Mouse (Mus musculus) cerebellum, adult 8-10 months (tissue): ENCODE data around the gene Abcc4.

Experiments used
- DNase-seq: peaks from one replicate; pipeline ENCODE4 v3.0.0; 2022

Gene Abcc4

DNA sequence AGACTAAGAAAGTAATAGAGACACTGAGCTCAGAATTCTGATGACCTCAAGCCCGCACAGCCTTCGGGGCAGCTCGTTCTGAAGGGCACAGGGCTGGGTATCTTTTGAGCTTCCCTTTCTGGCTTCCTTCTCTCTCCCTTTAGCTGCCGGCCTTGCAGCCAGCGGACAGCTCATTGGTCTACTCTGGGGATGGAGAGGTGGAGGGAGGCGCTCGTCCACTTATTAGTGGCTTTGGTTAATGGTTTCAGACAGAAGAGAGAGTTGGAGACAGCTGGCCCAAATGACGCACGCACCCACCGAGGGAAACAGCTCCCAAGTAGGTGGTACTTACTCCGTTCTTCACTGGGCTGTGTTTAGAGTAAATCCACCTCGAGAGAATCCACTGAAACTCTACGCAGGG lies 214.7 kb downstream of the Abcc4 start:
- no peak for DNase-seq

DNA sequence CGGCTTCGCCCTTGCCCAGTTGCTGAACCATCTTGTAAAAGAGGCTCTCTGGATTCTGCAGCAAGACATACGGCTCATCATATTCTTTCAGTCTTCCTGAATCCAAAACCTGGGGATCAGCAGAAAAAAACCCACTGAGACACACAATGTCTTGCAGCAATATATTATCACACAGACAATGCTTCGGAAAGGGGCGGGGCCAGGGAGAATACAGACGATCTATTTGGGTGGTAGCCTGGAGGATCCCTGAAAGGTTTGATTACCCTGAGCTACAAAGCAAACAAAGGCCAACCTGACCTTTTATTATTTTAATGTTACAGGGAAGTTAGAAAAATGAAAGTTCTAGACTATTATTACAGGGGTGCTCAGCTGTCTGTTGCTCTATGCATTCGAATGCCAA lies 215.5 kb downstream of the Abcc4 start:
- DNase-seq: no peak

DNA sequence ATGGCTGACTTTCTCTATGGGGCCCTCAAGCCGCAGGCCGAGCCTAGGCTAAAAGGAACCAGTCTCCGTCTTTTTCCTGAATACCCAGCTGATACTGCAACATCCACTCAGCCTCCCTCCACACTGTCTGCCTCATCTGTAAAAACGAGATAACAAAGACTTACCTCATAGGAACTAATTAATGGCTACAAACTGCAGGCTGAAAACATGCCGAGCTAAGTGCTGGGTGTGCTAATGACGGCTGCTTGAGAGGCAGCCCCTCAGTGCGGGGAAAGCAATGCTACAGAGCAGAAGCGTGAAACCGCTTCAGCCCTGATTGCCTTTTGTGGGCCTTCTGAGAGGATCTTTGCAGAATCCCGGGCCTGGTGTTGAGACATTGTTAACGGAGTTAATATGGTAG lies 219.7 kb downstream of the Abcc4 start:
- DNase-seq: no peak

DNA sequence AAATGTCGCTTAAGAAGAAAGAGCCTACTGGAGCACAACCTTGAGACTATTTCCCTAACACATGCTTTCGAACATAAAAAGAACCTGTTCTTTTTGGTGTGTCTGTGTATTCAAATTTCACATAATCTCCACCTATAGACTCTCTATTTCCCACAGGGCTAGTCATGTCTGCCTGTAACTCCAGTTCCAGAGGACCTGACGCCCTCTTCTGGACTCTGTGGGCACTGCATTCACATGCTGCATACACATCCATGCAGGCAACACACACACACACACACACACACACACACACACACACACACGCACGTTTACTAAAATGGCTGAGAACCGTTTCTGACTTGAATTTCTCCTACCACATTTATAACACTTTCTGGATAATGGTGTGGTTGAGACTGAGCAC lies 220.4 kb downstream of the Abcc4 start:
- no peak for DNase-seq

DNA sequence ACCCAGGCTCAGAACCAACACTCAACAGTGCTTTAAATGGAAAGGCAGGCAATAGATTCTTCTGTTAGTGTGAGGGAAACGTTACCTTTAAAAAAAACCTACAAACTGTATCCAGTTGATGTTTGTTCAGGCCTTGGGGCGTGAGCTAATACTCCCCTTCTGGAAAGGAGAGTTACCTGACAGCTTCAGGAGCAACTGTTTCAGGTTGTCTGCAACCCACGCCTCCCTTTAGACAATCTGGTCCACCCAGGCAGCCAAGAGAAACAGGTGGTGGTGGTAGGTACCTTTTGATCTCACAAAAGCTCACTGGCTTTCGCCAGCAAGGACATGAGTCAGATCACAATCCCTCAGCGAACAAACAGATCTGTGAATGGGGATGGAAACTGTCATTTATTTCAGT lies 223.7 kb downstream of the Abcc4 start:
- DNase-seq: no peak

DNA sequence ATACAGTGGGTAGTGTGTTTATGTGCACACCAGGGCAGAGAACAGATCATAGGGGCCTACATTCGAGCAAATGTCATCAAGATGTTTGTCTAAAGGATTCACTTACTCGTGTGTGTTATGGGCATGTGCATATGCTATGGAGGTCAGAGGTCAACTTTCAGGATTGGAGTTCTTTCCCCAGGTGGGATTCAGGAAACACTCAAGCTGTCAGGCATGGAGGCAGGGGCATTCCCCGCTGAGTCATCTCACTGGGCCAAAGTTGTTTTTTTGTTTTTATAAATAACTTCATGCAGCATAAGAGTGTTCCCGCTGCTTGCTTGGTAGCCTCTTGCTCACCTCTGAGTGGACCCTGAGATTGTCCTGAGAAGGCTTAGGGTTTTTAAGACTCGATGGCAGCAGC lies 224.2 kb downstream of the Abcc4 start:
- DNase-seq: no peak

DNA sequence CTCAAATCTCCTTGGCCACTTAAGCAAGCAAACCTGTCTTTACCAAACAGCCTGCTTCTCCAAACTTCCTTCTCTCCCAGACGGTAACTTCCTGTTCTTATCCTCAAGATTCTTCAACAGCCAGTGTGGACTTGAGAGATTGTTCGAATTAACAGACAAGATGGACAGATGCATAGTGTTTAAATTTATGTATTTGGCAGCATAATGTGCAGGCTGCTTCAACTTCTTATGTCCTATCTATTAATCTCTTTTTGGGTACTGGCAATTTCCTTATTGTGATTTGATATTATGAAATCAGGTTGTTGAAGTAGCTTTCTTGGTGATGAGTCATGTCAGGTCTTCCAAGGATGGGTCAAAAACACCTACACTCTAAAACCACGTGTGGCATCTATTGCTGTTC lies 229.7 kb downstream of the Abcc4 start:
- no peak for DNase-seq

DNA sequence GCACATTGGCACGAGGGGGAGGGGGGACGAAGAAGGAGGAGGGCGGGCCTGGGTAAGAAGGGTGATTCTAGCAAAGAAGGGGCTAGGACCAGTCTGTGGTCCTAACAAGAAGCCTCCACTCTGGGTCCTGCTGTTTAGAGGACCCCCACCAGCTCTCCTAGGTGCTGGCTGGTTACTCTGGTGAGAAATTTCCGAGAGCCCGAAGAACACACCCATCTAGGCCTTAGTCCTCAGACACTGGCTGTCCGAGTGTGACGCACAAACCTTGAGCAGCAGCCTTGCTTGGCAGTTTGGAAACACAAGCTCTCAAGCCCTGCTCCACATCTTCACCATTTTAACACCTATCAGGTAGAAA lies 230.9 kb downstream of the Abcc4 start:
- no peak for DNase-seq

DNA sequence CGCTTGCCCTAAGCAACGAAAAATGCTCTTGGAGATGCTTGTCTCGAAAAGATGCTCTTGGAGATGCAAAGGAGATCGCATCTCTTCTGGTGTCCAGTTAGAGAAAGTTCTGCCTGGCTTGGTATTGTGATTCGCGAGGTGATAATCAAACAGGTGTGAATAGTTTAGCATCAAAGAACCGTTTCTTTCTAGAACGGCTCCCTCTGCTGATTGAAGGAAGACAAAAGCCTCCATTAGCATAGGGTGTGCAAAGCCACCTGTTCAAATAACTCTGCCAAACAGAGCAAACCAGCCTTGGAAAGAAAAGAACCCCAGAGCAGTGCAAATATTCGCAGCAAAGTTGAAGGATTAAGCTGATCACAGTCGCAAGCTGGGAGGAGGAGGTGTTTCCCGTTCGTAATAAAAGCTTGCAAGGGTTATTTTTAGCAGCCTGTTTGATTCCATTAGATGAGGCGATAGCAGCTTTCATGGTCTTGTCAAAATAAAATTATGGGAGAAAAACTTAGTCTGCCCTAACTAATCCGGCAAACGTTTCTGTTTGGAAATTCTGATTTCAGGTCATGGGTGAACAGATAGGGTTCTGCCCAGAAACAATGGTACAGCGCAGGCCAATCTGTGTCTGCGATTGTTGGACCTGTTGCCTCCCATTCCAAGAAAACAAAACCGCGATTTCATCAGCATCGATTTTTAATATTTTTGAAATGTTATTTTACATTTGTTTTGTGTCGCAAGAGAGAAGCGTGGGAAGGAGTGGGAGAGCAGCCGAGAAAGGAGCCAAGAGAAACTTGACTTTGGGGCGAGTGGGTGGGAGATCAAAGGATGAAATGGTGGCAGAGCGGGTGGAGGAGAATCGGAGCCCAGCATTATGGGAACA lies 231.6 kb downstream of the Abcc4 start:
- DNase-seq: no peak

DNA sequence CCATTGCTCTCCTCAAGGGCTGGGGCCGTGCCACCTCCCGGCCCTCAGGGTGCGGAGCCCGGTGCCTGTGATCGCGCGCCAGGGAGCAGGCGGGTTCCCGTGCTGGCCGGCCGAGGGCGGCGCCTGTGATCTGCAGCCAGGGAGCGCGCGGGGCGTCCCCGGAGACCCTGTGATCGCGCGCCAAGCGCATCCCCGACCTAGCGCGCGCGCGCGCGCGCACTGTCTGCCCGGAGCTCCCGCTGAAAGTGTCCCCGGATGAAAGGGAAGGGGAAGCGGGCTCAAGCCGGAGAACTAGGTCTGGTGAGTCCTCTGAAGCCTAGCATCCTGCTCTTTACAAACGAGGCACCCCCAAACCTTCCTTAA lies 232.2 kb downstream of the Abcc4 start:
- DNase-seq: no peak

DNA sequence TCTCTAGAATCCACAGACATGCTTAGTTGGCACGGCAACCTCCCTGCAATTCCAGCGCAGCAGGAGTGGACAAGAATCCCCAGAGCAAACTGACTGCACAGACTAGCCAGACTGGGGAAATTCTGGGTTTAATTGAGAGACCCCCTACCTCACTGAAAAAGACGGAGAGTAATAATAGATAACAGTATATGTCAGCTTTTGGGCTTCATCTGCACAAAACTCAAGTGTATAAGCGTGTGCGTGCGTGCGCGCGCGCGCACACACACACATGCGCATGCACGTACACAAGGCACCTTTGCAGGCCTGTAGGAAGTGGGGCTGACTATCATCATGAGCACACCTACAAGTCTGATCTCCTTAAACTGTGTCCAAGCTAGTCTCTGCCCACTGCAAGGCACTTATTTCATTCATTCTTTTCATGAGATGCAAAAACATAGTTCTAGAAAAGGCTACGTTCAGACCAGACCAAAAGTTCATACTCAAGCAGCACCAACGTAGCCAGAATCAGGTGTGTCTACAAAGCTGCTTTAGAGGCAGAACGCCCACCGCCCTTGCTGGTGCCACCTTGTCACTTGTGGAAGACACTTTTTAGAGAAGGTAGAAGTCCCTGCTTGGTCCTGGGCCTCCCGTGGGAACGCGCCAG lies 232.7 kb downstream of the Abcc4 start:
- no peak for DNase-seq

DNA sequence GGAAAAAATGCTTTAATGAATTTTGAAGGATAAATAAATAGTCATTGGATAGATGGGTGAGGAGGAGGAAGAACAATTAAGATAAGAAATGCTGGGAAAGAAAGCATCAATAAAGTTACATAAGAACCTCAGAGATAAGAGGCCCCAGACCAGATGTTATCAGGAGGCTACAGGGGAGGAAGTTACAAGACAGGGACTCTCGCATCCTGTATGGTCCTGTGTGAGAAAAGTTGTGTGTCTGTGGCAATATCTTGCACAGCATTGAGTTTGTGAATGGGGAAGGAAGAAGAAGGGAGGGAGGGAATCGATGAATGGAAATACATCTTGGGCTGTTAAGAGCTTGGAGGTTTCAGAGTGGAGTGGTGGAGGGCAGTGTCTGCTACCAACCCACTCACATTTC lies 240.7 kb downstream of the Abcc4 start:
- DNase-seq: no peak

DNA sequence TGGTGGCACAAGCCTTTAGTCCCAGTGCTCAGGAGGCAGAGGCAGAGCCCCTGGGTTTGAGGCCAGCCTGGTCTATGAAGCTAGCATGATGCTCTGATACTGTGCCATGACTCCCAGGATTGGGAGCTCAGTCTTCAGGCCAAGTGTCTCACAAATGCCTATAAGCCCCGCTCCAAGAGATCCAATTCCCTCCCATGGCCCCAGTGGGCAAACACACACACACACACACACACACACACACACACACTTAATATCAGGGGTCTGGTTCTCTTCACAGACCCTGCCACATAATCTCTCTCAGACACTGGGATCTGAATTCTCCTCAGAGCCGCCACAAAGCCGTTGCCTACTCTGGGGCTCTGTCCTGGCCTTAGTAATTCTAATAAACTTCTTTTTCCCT lies 241.6 kb downstream of the Abcc4 start:
- no peak for DNase-seq

DNA sequence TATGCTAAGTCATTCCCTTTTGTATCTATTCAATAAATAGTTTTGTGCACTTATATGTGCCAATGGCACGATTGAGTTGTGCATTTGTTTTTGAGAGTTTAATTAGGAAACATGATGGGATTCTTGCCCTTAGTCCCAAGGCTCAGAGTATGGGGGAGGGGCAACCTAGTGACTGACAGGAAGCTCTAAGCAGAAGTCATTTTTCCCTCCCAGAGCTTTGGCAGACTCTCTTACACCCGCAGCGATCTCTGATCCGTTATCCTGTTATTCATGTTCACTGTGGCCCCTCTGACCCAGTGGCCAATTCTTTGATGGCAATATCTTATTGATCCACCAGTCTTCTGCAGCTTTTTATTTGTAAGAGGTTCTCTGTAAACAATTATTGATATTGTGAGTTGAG lies 253.4 kb downstream of the Abcc4 start:
- DNase-seq: no peak

DNA sequence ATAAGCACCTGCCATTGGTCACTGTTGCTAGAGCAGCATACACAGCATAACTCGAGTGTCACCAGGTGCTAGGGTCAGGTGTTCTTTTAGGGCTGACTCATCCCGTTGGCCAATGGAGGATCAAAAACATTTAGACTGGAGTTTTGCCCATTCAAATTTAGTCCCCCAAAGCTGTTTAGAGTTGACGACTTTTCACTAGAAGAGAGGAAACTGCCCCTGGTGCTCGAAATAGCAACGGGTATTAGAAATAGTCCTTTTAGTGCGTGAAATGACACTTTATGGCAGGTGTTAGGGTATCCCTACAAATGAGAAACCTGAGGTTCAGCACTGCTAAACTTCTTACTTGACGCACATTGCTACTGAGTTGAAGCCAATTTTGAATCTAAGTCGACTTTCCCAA lies 265.9 kb downstream of the Abcc4 start:
- DNase-seq: no peak

DNA sequence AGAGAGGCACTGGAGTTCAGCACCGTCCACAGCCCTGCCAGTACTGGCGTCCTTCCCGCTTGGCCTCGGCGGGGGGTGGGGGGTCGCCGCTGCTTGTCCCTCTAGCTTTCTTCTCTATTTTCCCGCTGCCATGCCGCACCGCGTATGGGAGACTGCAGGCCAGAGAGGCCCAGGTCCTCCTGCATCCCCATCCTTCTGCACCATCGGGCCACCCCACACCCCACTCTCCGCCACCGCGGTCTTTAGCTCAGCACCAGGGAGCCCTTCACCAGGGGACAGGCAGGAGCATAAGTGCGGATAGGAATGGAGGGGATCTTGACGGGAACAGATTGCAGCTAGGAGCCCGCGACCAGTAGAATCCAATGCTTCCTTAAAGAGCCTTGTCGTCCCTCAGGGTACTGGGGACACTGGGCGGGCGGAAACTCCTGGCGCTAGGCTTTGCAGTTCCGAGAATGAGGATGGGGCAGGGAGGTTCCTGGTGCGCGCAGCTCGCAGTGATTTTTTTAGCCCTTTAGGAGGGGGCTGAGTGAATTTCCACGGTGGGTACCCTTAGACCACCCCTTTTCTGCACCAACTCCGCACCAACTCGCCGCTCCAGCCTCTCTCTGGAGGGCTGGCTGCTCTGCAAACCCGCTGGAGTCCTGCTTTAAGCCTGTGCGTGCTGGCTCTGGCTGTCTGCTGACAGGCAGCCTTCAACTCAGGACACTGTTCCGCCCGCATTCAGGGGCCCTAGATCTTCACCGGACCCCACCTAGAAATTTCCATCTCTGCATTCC lies 268.7 kb downstream of the Abcc4 start:
- no peak for DNase-seq

DNA sequence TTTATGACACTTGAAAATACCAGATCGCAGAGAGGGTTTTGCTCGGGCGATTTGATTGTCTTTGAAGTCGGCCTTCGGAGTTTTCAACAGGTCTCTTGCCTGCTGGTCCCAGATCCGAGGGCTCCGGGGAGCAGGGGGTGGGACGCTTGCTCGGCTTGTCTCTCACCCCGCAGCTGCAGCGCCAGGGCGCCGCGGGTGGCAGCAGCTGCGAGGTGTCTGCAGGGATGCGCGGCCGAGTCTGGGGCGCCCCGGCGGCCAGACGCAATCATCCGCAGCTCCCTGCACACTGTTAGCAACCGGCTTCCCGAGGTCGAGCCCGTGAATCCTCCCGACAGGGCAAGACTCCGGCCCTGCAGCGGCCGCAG lies 269.2 kb downstream of the Abcc4 start:
- no peak for DNase-seq

DNA sequence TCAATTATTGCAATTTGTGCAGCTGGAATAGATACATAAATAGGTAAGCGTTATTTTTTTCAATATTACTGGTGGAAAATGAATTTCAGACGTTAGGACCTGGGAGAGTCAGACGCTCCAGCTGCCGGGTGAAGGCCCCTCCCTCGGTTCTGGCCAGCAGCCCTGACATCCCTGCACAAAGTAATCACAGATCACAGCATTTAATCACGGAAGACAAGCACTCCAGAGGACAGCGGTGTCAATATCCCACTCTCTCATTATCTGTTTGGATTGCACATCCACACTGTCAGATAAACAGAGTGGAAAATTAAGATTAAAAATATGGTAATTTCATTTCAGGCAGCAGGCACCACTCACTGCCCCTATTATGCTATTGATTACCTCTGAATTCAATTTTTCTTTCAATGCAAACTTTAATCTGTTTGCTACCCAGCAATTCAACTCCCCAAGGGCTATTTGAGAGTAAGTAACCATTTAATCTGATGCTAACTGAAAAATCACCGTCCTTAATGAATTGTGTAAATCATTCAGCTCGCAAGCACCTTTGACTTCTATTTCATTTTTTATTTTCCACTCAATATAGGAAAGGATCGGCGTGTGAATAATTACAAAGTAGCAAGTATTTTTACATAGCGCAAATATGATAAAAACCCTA lies 270.2 kb downstream of the Abcc4 start:
- DNase-seq: no peak

DNA sequence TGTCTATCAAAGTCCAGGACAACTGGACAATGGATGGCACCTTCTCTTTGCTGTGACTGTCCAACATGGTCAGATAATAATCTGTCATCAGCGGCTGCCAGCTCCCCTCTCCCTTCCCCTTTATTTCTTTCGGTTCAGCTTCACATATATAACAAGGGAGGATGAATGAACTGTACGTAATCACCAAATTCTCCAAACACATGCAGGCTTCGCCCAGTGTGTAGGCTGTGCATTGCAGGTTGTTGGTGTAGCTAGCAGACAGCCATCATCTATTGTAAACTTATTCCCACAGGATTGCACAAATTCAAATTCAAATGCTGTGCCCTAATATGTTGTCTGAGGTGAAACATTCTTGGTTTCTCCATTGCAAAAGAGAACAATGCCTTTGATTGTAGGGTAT lies 271.2 kb downstream of the Abcc4 start:
- no peak for DNase-seq

DNA sequence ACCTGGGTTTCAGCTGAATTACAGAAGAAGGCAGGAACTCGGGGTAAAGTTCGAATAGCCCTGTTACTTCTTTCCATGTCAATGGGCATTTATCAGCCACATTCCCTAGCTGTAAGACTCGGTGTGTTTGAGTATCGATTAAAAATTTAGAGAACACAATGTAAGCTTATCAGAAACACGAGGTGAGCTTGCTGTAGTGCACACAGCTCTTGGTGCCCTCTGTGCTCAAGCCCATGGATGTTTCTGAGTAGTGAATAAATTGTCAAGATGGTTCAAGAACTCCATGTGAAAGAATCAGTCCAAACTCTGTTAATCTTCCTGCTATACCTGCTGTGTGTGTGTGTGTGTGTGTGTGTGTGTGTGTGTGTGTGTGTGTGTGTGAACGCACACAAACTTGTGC lies 272.2 kb downstream of the Abcc4 start:
- no peak for DNase-seq
